Mouse (Mus musculus) natural killer cell, adult 2 months (primary cell): ENCODE results near the gene Nmnat2.

Experiments used
- DNase-seq, 2 experiments: peaks; one replicate each; pipeline ENCODE4 v3.0.0; 2022; ENCODE audit warnings: low spot score in 2 of 2

Nmnat2 gene

GRCm38 (mm10) chr1:153092237-153092975 is 137.6 kb downstream of the Nmnat2 start:
- DNase-seq = peak; percentile 65 to 71

DNA sequence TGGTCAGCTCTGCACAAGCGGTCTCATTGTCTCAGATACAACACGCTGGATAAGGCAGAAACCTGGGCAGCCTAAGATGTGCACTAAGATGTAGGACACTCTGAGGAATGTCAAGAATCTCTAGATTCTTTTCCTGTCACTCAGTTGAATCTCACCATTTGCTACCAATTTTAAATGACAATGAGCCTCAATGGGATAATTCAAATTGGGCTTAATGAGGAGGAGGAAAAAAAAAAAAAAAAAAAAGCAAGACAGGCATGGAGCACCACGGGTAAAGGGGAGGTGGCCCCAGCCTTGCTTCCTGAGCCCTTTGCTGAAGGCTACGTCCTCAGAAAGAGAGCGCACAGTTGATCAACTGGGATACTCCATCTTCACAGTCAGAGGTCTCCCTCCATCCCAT is 138.4 kb downstream of the Nmnat2 start:
- no peak for DNase-seq

- no peak for DNase-seq
Observed at GRCm38 (mm10) chr1:153093581-153093980, 138.8 kb downstream of the Nmnat2 start.

- DNase-seq = no peak
Observed at GRCm38 (mm10) chr1:153094226-153095076, 139.7 kb downstream of the Nmnat2 start.

- DNase-seq = no peak
Observed at GRCm38 (mm10) chr1:153095328-153095727, 140.5 kb downstream of the Nmnat2 start.

DNA sequence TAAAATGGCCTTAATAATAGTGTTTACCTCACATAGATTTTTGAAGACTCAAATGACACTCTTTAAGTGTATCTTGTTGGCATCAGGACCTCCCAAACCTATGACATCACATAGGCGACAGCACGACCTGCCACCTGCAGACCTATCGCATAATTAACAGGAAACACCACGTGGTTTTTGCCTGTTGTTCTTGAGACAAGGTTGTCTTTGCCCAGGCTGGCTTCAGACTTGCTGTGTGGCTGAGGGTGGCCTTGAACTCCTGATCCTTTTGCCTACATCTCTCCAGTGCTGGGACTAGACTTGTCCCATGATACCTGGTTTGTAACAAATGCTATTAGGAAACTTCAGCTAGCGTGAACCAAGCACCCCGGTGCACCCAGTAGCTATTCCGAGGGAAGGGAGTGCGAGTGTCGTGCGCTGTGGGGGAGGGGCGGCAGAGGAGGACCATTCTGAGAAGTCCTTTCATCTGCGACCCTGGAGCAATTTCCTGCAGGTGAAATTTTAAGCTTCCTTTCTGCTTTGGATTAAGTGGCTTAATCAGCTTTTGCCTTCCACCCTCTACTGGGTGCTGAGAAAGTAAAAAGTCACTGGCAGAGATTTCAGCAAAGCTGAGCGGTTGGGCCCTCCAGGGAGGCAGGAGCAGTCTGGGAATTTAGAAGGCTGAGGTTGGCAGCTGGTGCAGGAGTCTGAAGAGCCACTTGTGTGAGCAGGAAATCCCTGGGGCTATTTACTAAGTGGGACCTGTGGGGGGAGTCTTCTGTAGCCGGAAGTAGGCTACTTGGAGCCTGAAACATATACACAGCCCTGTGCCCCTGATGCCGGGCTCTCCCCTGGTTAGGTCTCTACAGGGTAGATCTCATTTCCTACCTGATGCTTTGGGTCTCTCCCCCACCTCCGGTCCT is 141.3 kb downstream of the Nmnat2 start:
- DNase-seq = no peak

DNA sequence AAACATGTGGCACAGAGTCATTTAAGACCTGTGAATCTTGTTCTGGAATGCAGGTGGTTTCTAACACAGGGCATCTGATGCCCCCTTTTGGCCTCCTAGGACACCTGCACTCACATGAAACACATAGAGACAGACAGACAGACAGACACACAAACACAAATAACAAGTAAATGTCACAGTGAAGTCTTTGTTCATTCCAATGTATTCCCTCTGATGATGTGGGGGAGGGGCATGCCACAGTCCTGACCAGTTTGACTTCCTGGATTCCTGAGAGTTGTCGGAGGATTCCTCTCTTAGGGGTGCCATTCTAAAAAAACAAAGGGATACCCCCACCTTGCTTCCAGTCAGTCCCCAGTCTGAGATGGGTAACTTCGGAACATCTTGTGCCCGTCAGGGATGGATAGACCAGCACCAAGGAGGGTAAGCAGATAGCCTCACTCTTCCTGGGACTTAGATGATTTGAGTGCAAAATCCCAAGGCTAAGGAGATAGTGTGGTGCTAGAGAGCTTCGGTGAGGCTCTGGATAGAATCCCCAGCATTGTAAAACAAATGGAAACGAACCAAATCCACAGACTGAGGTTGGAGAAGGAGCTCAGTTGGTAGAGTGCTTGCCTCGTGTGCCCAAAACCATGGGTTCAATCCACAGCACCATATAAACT is 142.4 kb downstream of the Nmnat2 start:
- DNase-seq = no peak

DNA sequence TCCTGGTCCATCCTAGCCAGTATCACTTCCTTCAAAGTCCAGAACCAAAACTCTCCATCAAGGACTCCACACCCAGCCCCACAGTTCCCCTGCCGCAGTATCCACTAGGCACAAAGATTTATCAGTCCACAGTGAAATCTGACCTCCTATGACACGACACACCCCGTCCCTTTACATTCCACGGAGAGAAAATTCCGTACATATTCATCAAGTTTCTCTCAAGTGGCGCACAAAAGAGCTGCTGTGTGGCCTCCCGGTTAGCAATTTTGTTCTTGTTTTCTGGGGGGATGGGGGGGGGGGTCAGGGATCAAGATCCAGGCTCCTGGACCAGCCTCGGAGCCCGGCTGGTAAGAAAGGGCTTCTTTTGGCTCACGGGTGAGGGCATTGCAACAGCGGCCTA is 143.8 kb downstream of the Nmnat2 start:
- no peak for DNase-seq

DNA sequence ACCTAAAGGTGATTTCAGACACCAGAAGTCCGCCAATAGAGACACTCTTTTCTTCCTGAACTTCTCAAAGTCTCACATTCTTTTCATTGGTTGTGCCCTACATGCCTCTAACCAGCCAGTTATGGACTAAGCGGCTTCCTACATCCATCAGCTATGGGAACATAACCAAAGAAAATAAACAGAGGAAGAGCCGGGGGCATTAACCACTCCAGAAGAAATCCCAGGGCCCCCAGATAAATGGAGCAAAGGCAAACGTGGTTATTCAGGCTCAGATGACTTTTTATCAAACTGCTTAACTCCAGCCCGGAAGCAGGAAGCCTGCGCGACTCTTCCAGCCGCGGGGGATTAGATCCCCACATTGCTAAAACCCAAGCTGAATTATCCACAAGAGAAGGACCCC is 146.1 kb downstream of the Nmnat2 start:
- DNase-seq = no peak

- DNase-seq = peak; percentile 40 to 50
Observed at GRCm38 (mm10) chr1:153101327-153101880, 146.6 kb downstream of the Nmnat2 start.

DNA sequence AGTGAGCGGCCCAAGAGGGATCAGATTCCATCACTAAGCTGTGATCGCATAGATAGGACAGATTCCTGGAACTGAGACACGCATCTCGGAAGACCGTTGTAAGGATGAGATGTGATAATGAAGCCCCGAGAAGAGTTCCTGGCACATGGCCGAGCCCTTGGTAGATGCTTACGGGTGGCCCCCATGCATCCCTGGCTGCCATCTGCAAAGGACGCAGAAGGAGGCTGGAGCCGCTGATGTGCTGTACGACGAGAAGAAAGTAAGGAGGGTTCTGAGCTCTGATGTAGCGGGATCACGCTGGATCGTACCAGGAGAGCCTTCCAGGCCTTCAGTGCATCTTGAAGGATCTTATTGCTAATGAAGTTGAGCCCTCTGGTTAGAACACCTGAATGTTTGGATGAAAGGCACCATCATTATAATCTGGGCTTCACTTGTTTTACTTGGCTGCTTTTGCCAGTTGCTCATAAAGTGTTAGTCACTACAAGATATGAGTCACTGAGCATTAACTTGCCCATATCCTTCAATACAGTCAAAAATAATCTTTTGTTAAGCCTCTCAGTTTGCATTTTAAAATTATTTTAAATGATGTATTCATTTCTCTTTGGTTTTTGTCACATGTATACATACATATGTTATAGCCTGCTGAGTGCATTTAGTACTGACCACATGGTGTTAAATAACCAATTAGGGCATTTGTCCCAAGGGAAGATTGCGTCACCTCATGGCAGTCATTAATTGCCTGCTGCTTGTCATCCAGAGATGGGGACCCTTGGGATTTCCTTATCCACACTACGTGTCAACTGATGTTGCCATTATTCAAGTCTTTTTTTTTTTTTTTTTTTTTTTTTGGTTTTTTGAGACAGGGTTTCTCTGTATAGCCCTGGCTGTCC is 147.7 kb downstream of the Nmnat2 start:
- DNase-seq = no peak

GRCm38 (mm10) chr1:153103186-153103554 is 148.4 kb downstream of the Nmnat2 start:
- no peak for DNase-seq

GRCm38 (mm10) chr1:153104804-153105203 is 150.0 kb downstream of the Nmnat2 start:
- DNase-seq = no peak

- no peak for DNase-seq
Observed at GRCm38 (mm10) chr1:153107866-153108265, 153.1 kb downstream of the Nmnat2 start.

GRCm38 (mm10) chr1:153109346-153109745 is 154.6 kb downstream of the Nmnat2 start:
- no peak for DNase-seq

GRCm38 (mm10) chr1:153109836-153110235 is 155.0 kb downstream of the Nmnat2 start:
- no peak for DNase-seq

- no peak for DNase-seq
Observed at GRCm38 (mm10) chr1:153111596-153111995, 156.8 kb downstream of the Nmnat2 start.

GRCm38 (mm10) chr1:153115315-153115714 is 160.5 kb downstream of the Nmnat2 start:
- DNase-seq = no peak

- DNase-seq = no peak
Observed at GRCm38 (mm10) chr1:153120544-153120943, 165.8 kb downstream of the Nmnat2 start.

DNA sequence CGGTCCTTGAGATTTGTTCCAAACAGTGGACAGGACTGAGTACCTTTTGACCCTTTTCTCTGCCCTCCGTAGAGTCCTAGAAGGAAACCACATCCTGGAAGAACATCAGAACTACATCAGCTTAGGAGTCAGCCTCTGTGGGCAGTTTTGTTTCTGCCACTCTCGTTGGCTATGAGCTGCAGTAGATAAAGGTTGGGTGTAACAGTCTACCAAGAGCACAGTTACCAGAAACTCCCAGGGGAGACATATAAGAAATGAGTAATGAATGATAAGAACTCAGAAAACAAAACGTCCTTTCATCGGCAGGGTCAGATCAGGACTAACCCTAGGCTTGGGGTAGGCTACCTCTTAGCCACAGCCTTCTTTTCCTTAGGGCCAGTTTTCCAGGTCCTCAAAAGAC is 166.5 kb downstream of the Nmnat2 start:
- DNase-seq = no peak
